Mouse (Mus musculus): ENCODE measurements around the gene Ech1.

GRCm38 (mm10) chr7:28796562-28796975 is 28.4 kb upstream of the Ech1 start:
- TF ChIP-seq EP300 (IDR thresholded peaks at IDR 0.05; ENCODE audit: low read depth), result no peak
- TF ChIP-seq CTCF (IDR thresholded peaks at IDR 0.05; ENCODE audit: low read depth), result peak; percentile 100
